Mouse (Mus musculus): Measurements from ENCODE around the gene Pwp2.
A peak's percentile ranks its signal among the peaks of the same experiment; 100 is the strongest.

The Pwp2 gene

DNA sequence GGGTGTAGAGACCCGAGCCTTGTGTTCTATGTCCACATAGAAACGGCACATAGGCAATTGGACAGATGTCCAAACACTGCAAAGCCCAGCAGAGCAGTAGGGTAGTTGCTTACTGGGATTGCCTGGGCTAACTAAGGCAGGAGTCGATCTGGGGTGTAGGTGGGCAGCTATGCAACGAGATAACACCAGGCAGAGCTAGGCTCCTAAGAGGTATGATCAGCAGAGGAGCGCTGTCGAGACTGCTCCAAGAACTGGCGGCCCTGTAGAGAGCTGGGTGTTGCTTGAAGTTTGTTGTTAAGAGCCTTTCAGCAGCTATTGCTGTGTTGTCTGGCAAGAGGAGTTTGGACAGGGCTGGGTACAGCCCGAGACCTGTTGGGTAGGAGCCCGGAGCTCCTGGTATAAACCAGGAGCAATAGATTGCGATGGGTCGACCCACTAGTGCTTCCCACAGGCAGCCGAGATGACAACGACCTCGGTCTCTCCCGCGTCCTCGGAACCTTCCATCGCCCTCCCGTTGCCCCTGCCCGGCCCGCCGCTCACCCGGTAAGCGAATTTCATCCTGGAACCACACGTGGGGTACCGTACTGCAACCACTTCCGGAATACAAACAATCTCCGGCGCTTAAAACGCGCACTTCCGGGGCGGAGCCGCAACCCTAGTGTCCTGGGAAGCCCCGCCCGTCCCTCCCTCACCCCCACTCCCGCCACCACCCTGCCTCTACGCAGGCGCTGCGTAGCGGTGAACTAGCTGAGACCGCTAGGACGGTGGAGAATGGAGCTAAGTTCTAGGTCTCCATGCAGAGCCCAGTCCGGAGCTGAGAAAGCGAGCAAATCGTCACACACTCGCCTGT lies at the start of gene Pwp2:
Gene Pwp2 (minus strand): TSS at position 619 of the 850 bp plus-strand sequence.
- peak; percentile 96 for DNase-seq (ENCODE audit: low read depth, low spot score)

DNA sequence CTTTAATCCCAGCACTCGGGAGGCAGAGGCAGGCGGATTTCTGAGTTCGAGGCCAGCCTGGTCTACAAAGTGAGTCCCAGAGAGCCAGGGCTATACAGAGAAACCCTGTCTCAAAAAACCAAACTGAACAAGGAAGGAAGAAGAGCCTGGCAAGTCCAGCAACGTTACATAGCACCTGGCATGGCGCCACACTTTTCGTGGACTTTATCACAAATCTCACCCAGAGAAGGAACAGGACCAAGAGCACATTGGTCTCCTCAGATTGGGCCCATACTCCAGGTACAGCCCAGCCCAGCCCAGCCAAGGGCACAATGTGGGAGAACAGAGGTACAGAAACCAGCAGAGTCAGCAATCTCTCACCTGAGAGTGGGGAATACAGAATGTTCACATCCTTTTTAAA lies 48.8 kb upstream of the Pwp2 start:
- DNase-seq (ENCODE audit: low read depth, low spot score) = no peak

DNA sequence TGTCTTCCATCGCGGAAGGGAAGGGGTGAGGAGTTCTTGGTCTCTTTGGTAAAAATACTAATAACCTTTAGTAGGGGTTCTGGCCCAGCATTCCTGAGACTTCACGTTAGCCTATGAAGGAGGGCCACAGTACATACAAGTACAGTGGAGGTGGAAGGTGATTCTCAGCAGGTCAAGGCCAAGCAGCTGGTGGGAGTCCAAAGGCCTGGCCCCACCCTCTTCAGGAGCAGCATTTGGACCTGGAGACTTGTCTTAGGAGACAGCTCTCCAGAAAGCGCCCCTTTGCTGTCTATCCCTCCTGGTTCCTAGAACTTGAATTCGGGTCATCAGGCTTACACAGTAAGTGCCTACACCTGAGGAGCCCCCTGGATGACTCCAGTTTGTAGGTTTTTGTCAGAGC lies 48.2 kb upstream of the Pwp2 start:
- no peak for DNase-seq (ENCODE audit: low read depth, low spot score)

DNA sequence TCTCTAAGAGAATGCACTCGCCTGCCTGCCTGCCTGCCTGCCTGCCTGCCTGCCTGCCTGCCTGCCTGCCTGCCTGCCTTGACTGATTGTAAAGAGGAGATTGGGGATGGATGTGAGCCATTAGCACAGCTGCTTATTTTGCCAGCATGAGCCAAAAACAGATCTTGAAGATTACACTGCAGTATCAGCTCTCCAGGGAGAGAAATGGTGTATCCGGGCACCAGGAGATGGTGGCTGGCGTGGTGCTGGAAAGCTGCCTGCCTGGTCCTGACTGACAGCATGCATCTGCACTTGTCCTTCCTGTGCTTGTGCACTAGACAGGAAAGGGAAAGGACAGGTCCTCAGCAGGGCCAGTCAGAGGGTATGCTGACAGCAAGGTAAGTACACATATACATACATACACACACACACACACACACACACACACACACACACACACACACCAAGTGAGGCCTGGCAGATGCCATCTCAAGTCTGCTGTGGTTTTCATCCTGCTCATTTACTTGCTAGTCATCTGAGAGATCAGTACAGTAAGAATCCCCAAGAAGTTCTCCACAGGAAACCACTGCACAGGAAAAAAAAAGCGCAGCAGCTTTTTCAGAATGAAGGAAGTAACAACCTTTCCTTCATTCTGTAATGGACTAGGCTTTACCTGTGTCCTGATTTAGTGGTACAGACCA lies 47.5 kb upstream of the Pwp2 start:
- DNase-seq (ENCODE audit: low read depth, low spot score) = no peak

DNA sequence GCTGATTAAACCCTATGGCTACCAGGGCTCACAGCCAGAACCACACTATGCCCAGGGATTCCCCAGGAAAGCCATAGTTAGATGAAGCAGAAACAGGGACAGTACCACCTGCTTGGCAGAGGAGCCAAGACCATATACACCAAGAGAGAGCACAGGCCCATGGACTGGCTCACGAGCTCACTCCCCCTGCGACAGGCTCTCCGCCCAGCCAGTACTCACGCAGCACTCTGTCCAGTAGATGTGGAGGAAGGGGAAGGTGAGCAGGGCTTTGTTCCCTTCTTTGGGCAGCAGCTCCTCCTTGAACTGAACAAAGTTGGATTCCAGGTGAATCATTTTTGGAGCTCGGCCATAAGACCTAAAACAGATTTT lies 43.6 kb upstream of the Pwp2 start:
- DNase-seq (ENCODE audit: low read depth, low spot score) = no peak

DNA sequence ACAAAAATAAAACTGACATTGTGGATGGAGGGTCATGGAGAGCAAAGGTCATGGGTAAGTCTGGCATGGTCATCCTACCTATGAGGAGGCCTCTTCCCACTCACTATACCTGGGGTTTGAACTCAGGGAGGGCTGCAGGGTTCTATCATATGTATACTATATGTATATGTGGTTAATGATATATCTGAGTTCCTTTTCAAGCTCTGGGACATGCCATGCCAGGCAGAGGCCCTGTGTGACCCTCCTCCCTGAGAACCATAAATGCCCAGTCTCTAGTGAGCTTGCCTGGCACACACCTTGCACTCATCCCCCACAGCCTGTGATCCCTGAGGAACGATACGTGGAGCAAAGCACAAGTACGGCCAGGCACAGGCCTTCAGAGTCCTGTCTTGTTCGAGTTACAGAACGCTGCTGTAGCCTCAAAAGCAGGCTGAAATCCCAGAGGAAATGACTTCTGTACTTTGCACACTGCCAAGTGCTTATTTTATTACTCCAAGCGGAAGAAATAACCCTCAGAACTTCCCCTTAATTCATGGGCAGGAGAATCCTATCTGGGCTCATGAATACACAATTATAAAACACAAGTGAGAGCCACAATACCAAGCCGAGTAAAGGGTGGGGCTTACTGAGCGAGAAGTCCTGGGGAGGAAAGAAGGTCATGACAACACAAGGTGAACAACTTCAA lies 43.1 kb upstream of the Pwp2 start:
- DNase-seq (ENCODE audit: low read depth, low spot score) = no peak

DNA sequence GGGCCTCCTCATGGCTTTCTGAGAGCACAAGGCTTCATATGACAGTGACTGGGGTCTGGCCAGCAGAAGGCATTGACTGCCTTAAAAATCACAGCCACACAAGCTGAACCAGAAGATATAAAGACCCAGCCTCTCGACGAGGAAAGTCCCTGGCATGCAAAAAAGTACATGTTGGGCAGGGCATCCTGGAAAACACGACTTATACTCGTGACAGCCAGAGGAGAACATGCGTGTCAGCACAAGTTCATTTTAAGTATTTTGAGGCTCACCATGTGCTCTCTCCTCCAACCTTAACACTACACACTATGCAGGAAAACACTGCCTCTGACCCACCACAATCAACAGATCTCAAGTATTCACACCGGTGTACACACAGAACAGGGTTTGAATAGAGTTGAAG lies 39.2 kb upstream of the Pwp2 start:
- DNase-seq (ENCODE audit: low read depth, low spot score) = no peak

DNA sequence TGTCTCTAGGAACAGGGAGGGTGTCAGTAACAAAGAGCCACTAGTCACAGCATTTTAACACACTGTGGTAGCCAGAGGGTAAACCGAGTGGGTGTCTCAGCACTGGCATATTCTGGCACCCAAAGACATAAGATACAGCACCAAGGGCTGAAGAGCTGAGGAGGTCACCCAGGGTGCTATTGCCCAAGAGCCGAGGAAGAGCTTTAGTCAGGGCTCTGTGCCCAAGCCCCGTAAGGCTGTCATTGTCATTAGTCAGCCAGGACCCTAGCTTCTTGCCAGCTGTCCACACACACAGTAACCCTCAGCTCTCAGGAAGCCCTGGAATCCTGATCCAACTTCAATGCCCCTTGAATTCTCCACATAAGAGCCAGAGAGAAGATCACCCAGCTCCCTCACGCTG lies 38.0 kb upstream of the Pwp2 start:
- DNase-seq (ENCODE audit: low read depth, low spot score) = peak; percentile 43

DNA sequence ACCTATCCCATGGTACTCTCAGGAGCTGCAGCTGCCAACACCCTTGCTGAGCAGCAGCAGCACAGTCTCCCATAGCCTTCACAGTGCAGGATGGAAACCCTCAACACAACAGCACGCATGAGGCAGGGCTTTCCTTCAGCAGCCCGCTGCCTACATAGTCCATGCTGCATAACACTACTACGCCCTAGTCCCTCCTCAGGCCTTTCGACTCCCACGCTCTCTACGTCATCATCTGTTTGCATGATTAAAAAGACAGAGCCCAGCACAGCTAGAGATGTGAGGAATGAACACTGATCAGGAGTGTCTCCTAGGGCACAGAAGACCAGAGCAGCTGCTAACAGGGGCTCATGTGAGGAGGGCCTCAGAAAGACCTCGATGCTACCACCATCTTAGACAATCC lies 36.4 kb upstream of the Pwp2 start:
- no peak for DNase-seq (ENCODE audit: low read depth, low spot score)

DNA sequence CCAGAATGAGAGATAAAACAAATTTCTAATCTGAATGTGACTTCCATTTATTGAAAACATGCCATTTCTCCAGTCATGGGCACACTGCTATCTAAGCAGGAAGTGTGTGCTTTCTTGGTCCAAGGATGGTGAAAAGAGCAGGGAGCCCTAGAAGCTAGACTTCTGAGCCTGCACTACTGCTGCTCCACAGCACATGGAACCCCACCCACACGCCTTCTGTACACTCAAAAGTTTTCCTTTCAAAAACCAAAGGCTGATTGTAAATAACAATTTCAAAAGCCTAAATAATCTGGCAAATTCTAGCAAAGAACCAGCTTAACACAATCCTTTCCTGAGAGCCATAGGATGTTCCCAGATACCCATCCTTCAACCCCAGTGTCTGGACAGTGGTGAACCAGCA lies 34.6 kb upstream of the Pwp2 start:
- DNase-seq (ENCODE audit: low read depth, low spot score) = no peak

DNA sequence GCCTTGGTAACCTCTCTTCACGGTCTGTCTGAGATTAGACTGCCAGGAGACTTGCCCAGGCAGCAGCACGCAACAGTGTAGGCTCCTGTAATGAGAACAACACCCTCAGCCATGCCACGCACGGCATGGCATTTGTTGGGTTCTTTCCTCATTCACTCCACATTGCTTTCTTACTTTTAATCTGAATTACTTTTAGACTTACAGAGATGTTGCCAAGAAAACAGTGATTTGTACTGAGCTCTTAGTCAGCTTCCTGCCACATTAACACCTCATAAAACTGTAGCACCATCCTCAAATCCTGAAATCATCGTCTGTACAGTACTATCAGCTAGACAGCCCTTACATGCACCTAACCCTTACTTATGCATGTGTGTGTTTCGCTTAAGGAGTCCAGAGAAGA lies 33.6 kb upstream of the Pwp2 start:
- no peak for DNase-seq (ENCODE audit: low read depth, low spot score)

DNA sequence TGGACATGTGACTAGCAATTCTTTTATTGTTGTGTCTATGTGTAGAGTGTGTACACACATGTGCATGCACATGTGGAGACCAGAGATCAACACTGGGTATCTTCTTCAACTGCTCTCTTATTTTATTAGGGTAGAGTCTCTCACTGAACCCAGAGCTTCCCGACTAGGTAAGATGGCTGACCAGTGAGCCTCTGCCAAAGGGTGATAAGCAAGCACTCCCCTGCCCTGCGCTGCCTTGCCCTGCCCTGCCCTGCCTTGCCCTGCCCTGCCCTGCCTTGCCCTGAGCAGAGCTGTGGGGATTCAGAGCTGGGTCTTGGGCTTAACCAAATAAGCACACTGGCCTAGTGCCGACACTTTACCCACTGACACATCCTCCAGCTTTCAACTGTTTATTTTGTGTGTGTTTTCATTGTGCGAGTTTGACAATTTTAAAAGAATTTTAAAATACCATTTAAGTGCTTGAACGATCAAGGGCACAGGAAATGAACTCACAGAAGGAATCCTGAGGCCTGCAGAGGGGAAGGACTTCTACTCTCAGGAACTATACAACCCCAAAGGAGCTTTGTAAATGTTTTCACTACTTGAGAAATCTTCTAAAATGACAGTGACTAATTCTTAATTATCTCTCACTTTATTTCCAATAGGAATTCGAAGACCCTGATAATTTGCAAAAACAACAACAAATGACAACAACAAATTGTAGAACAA lies 31.6 kb upstream of the Pwp2 start:
- no peak for DNase-seq (ENCODE audit: low read depth, low spot score)

DNA sequence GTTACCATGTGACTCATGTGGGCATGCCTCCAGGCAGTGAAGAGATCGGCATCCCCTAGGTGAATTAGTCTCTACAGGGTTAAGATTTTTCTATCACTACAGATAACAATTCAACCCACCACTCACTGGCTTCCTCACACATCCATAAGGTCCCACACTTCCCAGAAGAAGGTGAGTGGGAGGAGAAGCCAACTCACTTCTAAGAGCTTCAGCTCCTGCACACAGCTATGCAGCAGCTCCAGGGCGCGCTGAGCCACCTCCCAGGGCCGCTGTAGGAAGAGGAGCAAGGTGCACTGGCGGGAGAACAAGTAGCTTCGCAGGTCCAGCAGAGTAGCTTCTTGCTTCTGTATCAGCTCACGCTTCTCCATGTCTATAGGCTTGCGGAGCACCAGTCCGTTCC lies 29.4 kb upstream of the Pwp2 start:
- DNase-seq (ENCODE audit: low read depth, low spot score) = no peak

DNA sequence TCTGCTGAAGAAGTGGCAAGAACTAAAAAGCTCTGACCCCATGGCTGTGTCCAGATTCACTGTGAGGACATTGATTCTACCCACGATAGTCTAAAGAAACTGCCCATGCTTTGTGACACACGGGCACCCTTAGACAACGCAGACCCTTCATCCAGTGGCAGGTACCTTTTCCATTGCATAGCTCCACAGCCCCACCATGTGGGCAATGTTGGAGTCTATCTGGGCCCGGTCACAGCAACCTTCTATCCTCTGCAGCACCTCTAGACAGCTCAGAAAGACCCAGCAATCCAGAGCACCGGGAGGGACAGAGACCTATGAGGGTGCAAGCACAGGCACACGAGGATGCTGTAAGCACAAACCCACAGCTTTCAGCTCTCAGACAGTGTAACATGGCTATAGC lies 26.4 kb upstream of the Pwp2 start:
- peak; percentile 6 for DNase-seq (ENCODE audit: low read depth, low spot score)

DNA sequence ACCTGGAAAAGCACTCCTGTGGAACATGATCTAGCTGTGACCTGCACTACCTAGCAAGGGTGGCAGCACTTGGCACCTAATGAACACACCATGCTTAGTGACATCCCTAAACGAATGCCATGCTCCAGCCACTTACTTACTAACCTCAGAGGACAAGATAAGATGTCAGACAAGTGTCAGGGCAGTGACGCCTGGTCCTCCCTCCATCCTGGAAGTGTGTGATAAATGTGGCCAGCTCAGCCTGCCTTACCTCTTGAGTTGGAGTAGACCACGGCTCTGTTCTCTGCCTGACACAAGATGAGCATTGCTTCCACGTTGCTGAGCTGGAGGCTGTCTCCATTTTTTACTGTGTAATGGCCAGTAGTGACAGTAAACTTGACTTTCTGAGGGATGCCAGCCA lies 16.2 kb upstream of the Pwp2 start:
- no peak for DNase-seq (ENCODE audit: low read depth, low spot score)

DNA sequence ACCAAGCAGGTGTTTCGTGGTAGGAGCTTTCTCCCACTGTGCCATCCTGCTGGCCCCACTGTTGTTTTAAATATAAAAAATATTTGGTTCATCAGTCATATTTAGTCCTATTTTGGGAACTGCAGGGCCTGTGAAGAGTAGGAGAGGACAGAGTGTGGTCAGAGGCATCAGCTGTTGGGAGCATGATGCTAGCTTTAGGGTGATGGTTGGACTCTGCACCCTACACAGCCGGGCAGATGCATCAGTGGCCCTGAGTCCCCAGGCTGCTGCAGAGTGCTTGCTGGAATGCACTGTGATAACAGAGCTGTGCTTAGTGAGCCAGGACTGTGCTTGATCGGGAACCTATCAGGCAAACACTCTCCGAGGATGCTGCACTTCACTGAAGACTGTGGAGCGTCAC lies 8.0 kb upstream of the Pwp2 start:
- no peak for DNase-seq (ENCODE audit: low read depth, low spot score)

DNA sequence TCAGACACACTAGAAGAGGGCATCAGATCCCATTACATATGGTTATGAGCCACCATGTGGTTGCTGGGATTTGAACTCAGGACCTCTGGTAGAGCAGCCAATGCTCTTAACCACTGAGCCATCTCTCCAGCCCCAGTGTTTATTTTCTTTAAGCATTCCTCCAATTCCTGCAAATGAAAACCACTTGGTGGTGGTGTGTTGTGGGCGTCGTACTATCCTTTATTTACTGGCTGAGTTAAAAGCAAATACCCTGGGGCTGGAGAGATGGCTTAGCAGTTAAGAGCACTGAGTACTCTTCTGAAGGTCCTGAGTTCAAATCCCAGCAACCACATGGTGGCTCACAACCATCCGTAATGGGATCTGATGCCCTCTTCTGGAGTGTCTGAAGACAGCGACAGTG lies 1.1 kb upstream of the Pwp2 start:
- peak; percentile 58 for DNase-seq (ENCODE audit: low read depth, low spot score)

DNA sequence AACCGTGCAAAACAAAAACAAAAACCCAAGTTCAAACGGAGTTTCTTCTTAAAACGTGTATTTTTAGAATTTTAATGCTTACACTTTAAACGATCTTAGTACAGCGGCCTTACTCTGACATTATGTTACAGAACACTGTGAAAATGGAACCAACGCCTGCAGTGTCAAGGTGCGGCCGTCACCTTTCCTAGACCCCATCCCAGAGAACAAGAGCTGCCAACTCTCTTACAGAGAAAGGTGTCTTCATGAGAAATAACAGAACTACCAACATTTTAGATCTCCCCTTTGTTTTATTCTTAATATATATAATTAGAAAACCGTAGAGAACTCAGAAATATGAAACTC lies 404 bp upstream of the Pwp2 start:
- DNase-seq (ENCODE audit: low read depth, low spot score) = no peak

DNA sequence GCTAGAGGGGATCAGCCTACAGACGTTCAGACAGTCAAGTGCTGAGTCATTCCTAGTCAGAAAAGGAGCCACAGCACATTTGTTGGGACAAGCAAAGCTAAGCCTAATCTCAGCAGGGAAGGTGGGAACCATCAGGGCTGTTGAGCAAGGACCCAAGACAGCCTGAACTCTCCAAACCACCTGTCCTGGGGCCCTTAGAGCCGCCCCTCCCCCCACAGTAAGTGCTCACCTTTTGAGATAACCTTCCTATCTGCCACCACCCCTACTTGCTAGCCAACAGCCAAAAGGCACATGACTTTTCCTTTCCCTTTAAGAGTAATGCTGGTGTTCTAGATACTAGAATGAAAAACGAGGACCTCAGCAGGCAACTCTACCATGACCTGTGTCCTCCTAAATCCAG lies 1.4 kb downstream of the Pwp2 start:
- no peak for DNase-seq (ENCODE audit: low read depth, low spot score)

DNA sequence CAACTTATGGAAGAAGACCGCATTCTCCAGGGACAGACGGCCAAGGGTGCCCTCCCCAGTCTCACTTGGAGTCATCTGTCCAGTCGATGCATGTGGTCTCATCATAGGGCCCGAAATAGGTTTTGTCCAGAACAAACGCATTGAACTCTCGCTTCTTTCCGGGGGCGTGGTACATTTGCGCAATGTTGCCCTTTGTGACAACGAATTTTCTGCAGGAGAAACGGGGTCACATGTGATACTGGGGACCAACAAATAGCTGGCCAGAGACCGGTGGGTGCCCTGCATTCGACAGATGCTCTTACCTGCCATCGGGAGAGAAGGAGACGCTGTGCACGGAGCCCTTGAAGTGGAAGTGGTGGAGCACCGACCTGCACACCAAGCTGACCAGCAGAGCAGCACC lies 2.6 kb downstream of the Pwp2 start:
- DNase-seq (ENCODE audit: low read depth, low spot score) = no peak

DNA sequence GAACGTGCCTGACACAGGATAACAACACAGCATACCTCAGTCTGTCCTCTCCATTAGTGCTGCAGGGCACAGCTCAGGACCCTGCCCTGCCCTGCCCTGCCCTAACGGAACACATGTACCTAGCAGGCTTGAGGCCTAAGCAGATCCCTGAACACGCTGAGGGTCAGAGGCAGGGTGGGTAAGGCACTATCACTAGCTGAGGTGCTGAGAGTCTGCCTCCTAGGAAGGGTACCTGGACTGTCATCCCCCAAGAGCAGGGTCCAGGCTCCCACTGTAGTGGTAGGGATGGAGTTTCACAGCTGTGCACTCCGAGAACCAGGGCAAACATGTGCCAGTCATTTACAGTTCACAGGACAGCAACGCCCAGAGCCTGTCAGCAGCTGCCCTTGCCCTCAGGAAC lies 10.5 kb downstream of the Pwp2 start:
- DNase-seq (ENCODE audit: low read depth, low spot score) = no peak

DNA sequence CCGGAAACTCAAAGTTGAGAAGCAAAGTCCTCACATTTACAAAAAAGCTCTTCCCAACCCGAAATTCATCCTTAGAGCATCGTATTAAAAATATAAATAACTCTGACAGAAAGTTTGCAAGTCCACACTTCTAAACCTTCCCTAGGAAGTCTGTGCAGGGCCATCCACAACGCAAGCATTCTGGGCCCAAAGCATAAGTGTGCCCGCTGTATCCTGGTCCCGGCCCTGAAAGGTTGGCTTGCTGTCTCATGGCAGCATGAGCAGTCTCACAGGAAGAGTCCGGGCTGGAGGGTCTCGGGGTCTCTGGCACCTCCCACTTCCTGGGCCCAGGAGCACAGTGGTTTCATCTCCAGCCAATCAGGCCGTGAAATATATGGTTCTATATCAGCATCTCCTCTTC lies 13.4 kb downstream of the Pwp2 start:
- DNase-seq (ENCODE audit: low read depth, low spot score) = no peak
